Mouse (Mus musculus): ENCODE data around the gene Amer3. TPM values are rescaled to one million over a fixed set of nuclear protein-coding genes. Genes with fewer than 3 reads are reported as not detected.

The Amer3 gene
- polyA plus RNA-seq (2017; shearing (Covaris generic)), result not detected

DNA sequence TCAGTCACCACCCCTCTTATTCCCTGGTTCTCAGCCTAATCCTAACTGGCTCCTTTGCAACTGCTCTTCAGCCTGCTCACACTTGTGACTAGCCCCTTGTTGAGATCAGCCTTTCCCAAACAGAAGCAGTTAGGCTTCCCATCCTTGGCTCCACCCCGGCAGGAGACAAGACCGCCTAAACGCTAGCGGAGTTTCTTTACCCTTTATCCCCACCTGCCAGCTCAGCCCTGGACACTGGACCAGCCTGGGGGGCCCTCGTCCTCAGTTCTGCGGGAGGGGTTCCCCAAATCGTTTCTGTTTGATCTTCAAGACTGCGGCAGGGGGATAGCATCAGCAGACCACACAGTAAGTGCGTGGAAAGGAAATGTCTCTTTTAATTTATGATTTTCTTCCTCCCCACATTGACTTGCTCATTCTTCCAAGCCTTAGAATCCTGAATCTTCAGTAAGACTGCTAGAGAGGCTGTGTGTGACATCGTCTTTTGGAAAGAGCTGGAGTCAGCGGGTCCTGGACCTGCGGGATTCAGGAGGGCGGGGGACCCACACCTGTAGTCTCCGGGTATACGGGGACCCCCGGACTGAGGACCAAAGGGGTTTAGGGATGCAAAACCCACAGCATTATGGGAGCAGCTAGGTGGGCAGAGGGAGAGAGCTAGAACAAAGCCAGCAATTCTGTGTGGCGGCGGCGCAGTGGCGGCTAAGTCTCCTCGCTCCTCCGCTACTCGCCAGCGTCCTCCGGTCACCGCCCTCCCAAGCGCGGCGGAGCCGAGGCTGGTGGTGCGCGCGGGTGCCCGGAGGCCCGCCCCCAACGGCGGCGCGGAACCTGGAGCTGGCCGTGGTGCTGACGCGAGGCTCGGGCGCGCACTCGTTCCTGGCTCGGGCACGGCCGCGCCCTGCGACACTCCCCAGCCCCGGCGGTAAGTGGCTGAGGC is at the start of gene Amer3:
Gene Amer3, plus strand, starts transcription at position 807 of the 931 bp plus-strand sequence.

DNA sequence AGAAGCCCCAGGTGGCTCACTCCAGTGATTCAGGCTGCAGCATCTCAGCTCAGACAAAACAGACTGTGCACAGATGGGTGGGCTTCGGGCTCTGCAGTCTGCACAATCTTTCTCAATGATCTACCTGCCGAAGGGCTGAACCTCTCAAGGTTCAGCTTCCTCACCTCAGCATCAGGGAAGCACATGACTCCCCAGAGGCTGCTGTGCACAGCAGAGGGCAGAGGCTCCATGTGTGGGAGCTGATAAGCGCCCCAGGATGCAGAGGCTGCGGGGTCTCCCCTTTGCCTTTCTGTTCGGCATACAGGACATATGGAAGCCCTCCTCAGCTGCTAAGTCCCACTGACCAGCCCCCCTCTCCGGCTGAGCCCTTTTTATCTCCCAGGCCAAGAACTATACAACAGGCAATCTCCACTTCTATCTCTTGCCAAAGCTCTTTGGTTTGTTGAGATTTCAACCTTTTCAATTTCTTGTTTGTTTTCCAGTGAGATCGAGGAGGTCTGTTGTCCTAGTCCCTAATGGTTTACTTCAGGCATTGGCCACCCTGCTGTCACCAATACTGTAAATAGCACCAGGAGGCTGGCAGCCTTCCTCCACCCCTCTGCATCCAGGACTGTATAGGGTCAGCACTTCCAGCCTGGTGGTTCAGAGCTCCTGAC is 44.3 kb upstream of the Amer3 start, which contains the start of gene Cfc1:
Gene Cfc1, plus strand, starts transcription at position 606 of the 656 bp plus-strand sequence.

DNA sequence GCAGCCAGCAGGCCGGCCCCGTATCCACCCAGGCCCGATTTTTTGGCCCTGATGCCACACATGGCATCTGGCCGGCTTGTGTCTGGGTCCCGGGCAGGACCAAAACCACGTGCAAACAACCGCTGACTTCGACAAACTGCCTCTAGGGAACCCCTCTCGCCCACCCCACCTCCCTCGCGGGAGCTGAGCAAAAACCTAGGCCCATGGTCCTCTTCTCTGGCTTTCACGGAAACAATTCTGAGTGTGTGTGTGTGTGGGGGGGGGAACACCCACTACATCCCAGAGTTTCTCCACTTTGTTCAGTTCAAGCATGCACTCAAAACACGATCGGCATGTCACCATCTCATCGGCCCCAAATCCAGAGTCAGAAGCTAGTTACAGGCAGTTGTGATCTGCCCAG is 18.6 kb upstream of the Amer3 start, which contains the start of gene Prss40:
Gene Prss40, minus strand, starts transcription at position 101 of the 400 bp plus-strand sequence.

Other genes starting within 250 kb of the Amer3 start
- gene Ccdc115, start 140.0 kb upstream of the Amer3 start, polyA plus RNA-seq (2017; shearing (Covaris generic)), result 67.0 TPM
- 172 TPM for gene Imp4, start 139.8 kb upstream of the Amer3 start, polyA plus RNA-seq (2017; shearing (Covaris generic))
- gene Ptpn18, start 119.9 kb upstream of the Amer3 start, polyA plus RNA-seq (2017; shearing (Covaris generic)), result 225 TPM
- gene Prss39, start 81.2 kb upstream of the Amer3 start, polyA plus RNA-seq (2017; shearing (Covaris generic)), result not detected
- gene Cfc1, start 44.0 kb upstream of the Amer3 start, polyA plus RNA-seq (2017; shearing (Covaris generic)), result not detected
- not detected for gene Prss40, start 18.7 kb upstream of the Amer3 start, polyA plus RNA-seq (2017; shearing (Covaris generic))

Data from CD4-positive, CD25-positive, alpha-beta regulatory T cell, adult 9 weeks (primary cell).